Mouse (Mus musculus): ENCODE results near the gene Hmgb1. TPM values are rescaled to one million over a fixed set of nuclear protein-coding genes. Genes with fewer than 3 reads are reported as not detected.

Hmgb1 gene
- polyA plus RNA-seq, 1 experiment from 2014 or later = 682 TPM

Other genes with a start within 250 kb of the Hmgb1 start
- 0.51 and 1.7 TPM in 2 replicates for gene Gm42791, start 189.3 kb downstream of the Hmgb1 start, polyA plus RNA-seq (2016; fragmentation: Nextera tagmentation; extraction: Ambion mirVana)
- gene Uspl1, start 139 bp downstream of the Hmgb1 start, polyA plus RNA-seq (2016; fragmentation: Nextera tagmentation; extraction: Ambion mirVana) = 32.5 and 37.1 TPM in 2 replicates
- 17.9 and 18.6 TPM in 2 replicates for gene Alox5ap, start 80.3 kb upstream of the Hmgb1 start, polyA plus RNA-seq (2016; fragmentation: Nextera tagmentation; extraction: Ambion mirVana)
- 0.35 and 0.57 TPM in 2 replicates for gene Medag, start 227.3 kb upstream of the Hmgb1 start, polyA plus RNA-seq (2016; fragmentation: Nextera tagmentation; extraction: Ambion mirVana)

All from liver, embryonic 12.5 days (tissue).